Mouse (Mus musculus): ENCODE measurements around the gene Rarres2.

DNA sequence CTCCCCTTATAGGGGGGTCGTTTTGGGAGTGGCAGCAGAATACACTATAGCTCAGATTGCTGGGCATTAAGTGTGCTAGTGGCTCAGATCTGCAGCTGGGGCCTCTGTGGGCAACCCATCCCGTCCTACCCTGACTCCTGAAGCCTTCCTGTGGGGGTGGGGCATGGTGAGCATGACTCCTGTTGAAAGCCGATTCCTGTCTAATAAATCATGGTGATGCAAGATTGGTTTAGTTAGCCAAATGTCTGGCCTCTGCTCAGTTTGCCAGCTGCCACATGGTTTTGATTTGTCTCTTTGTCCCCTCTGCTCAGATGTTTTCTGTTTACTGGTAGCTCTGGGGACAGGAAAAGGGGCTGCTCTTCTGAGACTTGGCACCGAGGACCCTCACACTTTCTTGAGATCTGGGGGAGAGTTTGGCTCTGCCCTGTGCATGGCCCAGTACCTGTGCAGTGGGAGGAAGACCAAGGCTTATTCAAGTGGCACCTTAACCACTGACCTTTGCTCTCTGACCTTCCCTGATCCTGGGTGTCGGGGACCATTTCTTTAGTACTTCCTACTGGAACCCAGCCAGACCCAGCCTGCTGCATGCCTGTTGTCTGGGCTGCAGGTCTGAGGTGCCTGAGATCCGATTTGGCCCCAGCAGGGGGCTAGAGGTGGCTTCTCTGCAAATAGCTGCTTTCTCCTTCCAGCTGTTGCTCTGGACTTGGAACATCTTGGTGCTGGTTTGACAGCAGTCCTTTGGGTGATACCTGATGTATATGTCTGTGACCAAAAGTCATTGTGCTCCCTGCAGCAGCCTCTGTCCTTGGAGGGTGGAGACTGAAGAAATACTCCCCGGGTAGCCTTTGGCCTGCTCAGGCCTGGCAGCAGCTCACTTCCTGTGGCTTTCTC lies 30.8 kb downstream of the Rarres2 start:
- TF ChIP-seq GATA1 (IDR thresholded peaks at IDR 0.05; ENCODE audit: low read length) (no peak), TAL1 (IDR thresholded peaks at IDR 0.05; ENCODE audit: low read length) (no peak)
